Mouse (Mus musculus): ENCODE data around the gene Zfhx2.

DNA sequence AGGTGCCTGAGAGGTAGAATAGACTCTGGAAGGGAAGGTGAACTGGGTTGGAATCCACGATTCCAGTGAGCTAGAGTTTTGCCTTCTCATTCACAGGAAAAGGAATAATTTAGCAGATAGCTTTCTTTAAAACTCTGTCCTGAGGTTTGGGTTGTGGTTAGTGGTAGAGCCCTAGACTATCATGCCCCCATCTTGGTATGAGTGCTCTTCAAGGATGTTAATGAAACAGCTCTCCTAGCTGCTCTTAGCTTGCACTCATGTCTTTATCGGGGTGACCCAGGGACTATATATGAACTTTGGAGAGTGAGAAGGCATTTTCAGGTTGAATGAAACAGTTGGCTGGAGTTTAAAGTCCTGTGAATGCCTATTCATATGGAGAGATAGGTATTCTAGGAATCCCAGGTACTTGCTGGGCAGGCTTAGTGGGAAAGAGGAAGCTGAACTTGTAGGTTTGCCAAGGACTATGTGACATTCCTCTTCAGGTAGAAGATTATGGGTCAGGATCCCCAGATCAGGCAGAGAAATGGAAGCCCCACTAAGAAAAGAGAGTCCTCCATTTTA, 44.1 kb downstream of the Zfhx2 start:
- TF ChIP-seq GATA1 (IDR thresholded peaks at IDR 0.05; ENCODE audit: borderline replicate concordance, low read length), result no peak
- no peak for TF ChIP-seq FLI1 (IDR thresholded peaks at IDR 0.05; ENCODE audit: low read length)

Measured in megakaryocyte, embryonic 14.5 days (primary cell).